Mouse (Mus musculus): Measurements from ENCODE around the gene Plekhf1. TPM values are rescaled to one million over a fixed set of nuclear protein-coding genes. Genes with fewer than 3 reads are reported as not detected.

Gene Plekhf1
- polyA plus RNA-seq, 1 experiment from 2014 or later: 4.8 TPM

DNA sequence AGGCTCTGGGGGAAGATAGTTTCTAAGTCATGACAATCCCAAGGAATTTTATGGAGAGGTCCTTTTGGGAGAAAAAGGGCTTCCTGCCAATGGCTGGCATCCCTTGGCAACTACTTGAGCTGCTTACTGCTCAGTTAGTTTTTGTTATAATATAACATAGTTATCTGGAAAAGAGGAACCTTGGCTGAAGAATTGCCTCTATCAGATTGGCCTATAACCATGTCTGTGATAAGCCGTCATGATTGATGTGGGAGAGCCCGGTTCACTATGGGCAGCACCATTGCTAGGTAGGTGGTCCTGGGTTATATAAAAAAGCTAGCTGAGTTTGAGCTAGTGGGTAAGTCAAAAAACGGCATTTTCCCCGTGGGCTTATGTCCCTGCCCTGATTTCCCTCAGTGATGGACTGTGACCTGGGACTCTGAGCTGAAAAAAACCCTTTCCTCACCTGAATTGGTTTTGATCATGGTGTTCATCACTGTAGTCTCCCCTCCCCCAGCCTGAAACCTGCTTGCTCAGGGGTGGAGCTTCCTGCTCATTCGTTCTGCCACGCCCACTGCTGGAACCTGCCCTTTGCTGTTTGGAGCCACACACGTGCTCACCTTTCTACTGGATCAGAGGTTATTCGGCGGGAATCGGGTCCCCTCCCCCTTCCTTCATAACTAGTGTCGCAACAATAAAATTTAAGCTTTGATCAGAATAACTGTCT, 8.7 kb upstream of the Plekhf1 start:
- ATAC-seq (replicated peaks; ENCODE audit: low FRiP score, low read depth) (no peak), DNase-seq (ENCODE audit: low spot score) (no peak)
- Histone ChIP-seq H3K4me3 (replicated peaks; ENCODE audit: low read depth, low read length) (no peak overlapping the region), H3K27ac (no peak overlapping the region), H3K36me3 (ENCODE audit: insufficient read depth, low read length) (no peaks in the 10 kb centered on the region), H3K9me3 (replicated peaks; ENCODE audit: low read length) (no peaks in the 10 kb centered on the region), H3K27me3 (ENCODE audit: insufficient read depth, low read length) (no peaks in the 10 kb centered on the region), H3K4me1 (replicated peaks; ENCODE audit: insufficient read depth, low read length) (no peaks in the 10 kb centered on the region), H3K9ac (ENCODE audit: low read depth, low read length) (no peak overlapping the region), H3K4me2 (ENCODE audit: low read length) (no peak overlapping the region)
- WGBS: 45% methylated on average over 11 of the region's 11 CpGs
- no peak for TF ChIP-seq CTCF (IDR thresholded peaks at IDR 0.05; ENCODE audit: low read depth)

DNA sequence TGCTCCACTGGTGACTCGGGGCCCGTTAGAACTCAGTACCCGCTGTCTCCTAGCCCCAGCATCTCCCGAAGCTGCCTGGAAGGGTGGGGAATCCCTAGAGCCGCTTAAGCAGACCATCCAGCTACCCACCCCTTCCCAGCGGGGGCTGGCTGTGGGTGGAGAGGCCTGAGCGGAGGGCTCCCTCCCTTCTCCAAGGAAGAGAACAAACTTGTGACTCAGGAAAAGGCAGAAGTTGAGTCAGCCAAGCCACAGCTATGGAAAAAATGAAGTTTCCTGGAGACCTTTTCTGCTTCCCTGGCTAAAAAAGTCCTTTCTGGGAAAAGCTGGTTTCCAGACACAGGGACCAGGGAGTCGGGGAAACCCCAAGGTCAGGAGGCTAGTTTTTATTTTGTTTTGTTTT, 2.5 kb upstream of the Plekhf1 start:
- no peak overlapping the region for H3K9ac ChIP-seq (ENCODE audit: low read depth, low read length)
- 29% methylated on average over 8 of the region's 8 CpGs for WGBS

DNA sequence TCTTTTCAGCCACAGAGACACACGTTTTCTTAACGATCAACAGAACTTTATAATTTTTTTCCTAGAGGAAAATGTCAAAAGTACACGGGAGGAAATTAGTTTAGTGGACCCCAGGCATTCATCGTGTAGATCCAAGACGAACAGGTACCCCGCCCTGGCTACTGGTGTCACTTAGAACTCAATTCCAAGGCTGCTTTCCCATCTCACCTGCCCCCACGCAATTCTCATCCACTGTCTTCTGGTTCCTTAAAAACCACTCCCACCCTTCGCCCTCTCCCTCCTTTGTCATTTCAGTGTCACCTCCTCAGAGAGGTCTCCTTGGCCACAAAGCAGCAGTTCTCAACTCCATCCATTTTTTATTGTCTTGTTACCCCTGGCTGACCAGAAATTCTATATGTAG, 513 bp upstream of the Plekhf1 start:
- 22% methylated on average over 8 of the region's 8 CpGs for WGBS
- no peaks in the 10 kb centered on the region for H3K27me3 ChIP-seq (ENCODE audit: insufficient read depth, low read length)
- no peak for TF ChIP-seq CTCF (IDR thresholded peaks at IDR 0.05; ENCODE audit: low read depth)
- no peak for ATAC-seq (replicated peaks; ENCODE audit: low FRiP score, low read depth)
- H3K4me3 ChIP-seq (replicated peaks; ENCODE audit: low read depth, low read length): peak overlapping the region; percentile 64
- peaks cover 11% of the 10 kb centered on the region; the same call in 1 of the 2 replicates for H3K4me1 ChIP-seq (replicated peaks; ENCODE audit: insufficient read depth, low read length)
- H3K4me2 ChIP-seq (ENCODE audit: low read length): peak overlapping the region; percentile 85
- DNase-seq (ENCODE audit: low spot score): no peak
- no peak overlapping the region for H3K9ac ChIP-seq (ENCODE audit: low read depth, low read length)
- no peaks in the 10 kb centered on the region for H3K9me3 ChIP-seq (replicated peaks; ENCODE audit: low read length)
- no peaks in the 10 kb centered on the region for H3K36me3 ChIP-seq (ENCODE audit: insufficient read depth, low read length)
- H3K27ac ChIP-seq: peak overlapping the region; percentile 42; the same call in 1 of the 2 replicates

More for the DNA sequence above, 2.5 kb upstream of the Plekhf1 start:
- H3K4me1 ChIP-seq (replicated peaks; ENCODE audit: insufficient read depth, low read length): peaks cover 7% of the 10 kb centered on the region; the same call in 1 of the 2 replicates
- H3K27me3 ChIP-seq (ENCODE audit: insufficient read depth, low read length): no peaks in the 10 kb centered on the region
- H3K4me2 ChIP-seq (ENCODE audit: low read length): no peak overlapping the region
- H3K27ac ChIP-seq: no peak overlapping the region
- ATAC-seq (replicated peaks; ENCODE audit: low FRiP score, low read depth) (no peak), DNase-seq (ENCODE audit: low spot score) (peak; percentile 53)
- no peak for TF ChIP-seq CTCF (IDR thresholded peaks at IDR 0.05; ENCODE audit: low read depth)
- H3K36me3 ChIP-seq (ENCODE audit: insufficient read depth, low read length): no peaks in the 10 kb centered on the region
- no peaks in the 10 kb centered on the region for H3K9me3 ChIP-seq (replicated peaks; ENCODE audit: low read length)
- no peak overlapping the region for H3K4me3 ChIP-seq (replicated peaks; ENCODE audit: low read depth, low read length)

DNA sequence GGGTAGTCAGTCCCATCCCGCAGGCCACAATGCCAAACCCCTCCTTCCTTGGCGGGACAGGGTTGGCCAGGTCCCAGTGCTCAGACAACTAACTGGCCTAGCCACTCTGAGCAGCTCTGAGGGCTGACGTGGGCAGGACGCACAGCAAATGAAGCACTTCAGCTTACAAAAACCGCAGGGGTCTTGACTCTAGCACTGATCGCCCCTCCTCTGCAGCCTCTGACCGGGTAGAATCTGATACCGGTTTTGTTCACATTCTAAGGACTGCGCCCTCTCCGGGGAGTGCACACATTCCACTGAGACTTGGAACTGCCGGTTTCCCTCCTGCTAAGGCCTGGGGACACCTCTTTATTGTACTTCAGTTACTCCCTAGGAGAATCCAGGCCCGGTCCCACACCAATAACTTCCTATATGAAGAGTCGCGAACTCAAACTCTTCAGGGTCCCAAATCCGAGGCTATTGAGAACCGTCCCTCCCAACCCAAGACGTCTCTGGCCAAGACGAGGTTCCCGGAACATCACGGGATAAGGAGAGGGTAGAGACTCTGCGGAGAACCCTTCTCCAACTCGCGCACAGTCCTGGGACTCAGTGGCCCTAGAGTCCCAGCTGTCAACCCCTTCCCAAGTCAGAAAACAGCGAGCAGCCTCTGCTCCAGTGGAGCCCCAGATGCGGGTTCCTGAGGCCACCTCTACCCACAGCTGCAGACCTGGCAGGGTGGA, 476 bp downstream of the Plekhf1 start:
- Histone ChIP-seq H3K27me3 (ENCODE audit: insufficient read depth, low read length) (no peaks in the 10 kb centered on the region), H3K27ac (peak overlapping the region; percentile 89), H3K4me2 (ENCODE audit: low read length) (peak overlapping the region; percentile 85), H3K4me3 (replicated peaks; ENCODE audit: low read depth, low read length) (peak overlapping the region; percentile 64), H3K9me3 (replicated peaks; ENCODE audit: low read length) (no peaks in the 10 kb centered on the region), H3K4me1 (replicated peaks; ENCODE audit: insufficient read depth, low read length) (peaks cover 11% of the 10 kb centered on the region; the same call in 1 of the 2 replicates), H3K36me3 (ENCODE audit: insufficient read depth, low read length) (no peaks in the 10 kb centered on the region), H3K9ac (ENCODE audit: low read depth, low read length) (peak overlapping the region; percentile 69)
- peak; percentile 62 for ATAC-seq (replicated peaks; ENCODE audit: low FRiP score, low read depth)
- peak; percentile 91 for DNase-seq (ENCODE audit: low spot score)
- 1% methylated on average over 25 of the region's 25 CpGs for WGBS
- TF ChIP-seq CTCF (IDR thresholded peaks at IDR 0.05; ENCODE audit: low read depth): peak; percentile 37; the same call in 1 of the 2 replicates

DNA sequence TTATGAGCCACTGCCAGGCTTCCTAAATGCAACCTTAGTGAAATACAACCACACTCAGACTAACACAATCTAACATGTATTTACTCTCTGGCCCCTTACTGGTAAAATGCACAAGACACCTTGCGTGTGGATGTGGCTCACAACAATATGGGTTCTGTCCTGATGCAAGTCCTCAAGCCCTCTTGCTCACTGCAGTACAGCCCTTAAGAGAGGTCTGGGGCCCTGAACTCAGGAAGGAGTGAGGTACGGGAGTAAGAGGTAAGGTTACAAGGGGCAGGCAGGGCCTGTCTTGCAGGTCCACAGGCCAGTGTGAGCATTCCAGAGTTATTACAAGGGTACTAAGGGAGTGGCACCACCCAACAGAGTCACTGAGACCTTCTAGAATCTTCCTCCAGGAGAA, 1.6 kb downstream of the Plekhf1 start:
- Histone ChIP-seq H3K4me3 (replicated peaks; ENCODE audit: low read depth, low read length) (no peak overlapping the region), H3K27ac (no peak overlapping the region), H3K4me1 (replicated peaks; ENCODE audit: insufficient read depth, low read length) (peaks cover 11% of the 10 kb centered on the region; the same call in 1 of the 2 replicates), H3K4me2 (ENCODE audit: low read length) (peak overlapping the region; percentile 85; the same call in 1 of the 2 replicates), H3K9ac (ENCODE audit: low read depth, low read length) (no peak overlapping the region), H3K27me3 (ENCODE audit: insufficient read depth, low read length) (no peaks in the 10 kb centered on the region), H3K9me3 (replicated peaks; ENCODE audit: low read length) (no peaks in the 10 kb centered on the region), H3K36me3 (ENCODE audit: insufficient read depth, low read length) (no peaks in the 10 kb centered on the region)
- WGBS: 60% methylated on average over 2 of the region's 2 CpGs
- no peak for DNase-seq (ENCODE audit: low spot score)
- no peak for TF ChIP-seq CTCF (IDR thresholded peaks at IDR 0.05; ENCODE audit: low read depth)
- ATAC-seq (replicated peaks; ENCODE audit: low FRiP score, low read depth): no peak

DNA sequence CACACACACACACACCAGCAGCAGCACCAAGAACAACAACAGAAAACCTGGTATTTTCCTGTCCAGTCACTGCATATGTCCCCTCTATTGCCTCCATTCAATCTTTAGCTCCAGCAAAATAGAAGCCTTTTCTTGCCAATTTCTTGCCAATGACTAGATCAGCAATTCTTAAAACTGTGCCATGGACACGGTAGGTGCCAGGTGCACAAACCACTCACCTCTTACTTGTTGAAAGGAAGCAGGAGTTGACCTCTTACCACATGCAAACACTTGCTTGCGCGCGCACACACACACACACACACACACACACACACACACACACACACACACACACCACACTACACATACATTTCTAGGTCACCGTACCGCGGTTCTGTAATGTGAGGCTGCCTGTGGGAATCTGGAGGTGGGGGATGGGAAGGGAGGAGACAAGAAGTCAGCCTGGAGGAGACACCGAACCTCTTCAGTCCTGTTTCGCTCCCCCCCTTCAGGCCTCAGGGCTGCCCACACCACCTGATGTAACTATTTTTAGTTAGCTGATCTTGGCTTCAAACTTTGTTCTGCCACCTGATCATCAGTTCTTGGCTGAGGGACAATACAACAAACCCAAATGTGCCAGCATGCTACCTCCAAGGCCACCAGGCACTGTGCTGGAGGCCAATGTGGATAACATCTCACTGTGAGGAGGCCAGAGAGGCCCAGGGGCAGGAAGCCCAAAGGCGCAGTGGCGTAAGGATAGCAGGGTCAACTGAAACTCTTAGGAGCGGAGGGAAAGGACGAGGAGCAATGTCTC, 3.0 kb downstream of the Plekhf1 start:
- no peak for TF ChIP-seq CTCF (IDR thresholded peaks at IDR 0.05; ENCODE audit: low read depth)
- H3K4me1 ChIP-seq (replicated peaks; ENCODE audit: insufficient read depth, low read length): peaks cover 11% of the 10 kb centered on the region; the same call in 1 of the 2 replicates
- H3K36me3 ChIP-seq (ENCODE audit: insufficient read depth, low read length): peaks cover 7% of the 10 kb centered on the region; the same call in 1 of the 2 replicates
- no peaks in the 10 kb centered on the region for H3K9me3 ChIP-seq (replicated peaks; ENCODE audit: low read length)
- ATAC-seq (replicated peaks; ENCODE audit: low FRiP score, low read depth) (no peak), DNase-seq (ENCODE audit: low spot score) (no peak)
- WGBS: 82% methylated on average over 13 of the region's 13 CpGs
- H3K9ac ChIP-seq (ENCODE audit: low read depth, low read length): no peak overlapping the region
- H3K4me3 ChIP-seq (replicated peaks; ENCODE audit: low read depth, low read length): no peak overlapping the region
- no peak overlapping the region for H3K4me2 ChIP-seq (ENCODE audit: low read length)
- no peaks in the 10 kb centered on the region for H3K27me3 ChIP-seq (ENCODE audit: insufficient read depth, low read length)
- no peak overlapping the region for H3K27ac ChIP-seq

All from kidney, postnatal 0 days (tissue).